Mouse (Mus musculus): ENCODE results near the gene Ahnak. TPM values are rescaled to one million over a fixed set of nuclear protein-coding genes. Genes with fewer than 3 reads are reported as not detected.
A peak's percentile ranks its signal among the peaks of the same experiment; 100 is the strongest.

Ahnak gene
- total RNA-seq, 2 experiments from 2014 or later = 20.2 to 21.0 TPM

DNA sequence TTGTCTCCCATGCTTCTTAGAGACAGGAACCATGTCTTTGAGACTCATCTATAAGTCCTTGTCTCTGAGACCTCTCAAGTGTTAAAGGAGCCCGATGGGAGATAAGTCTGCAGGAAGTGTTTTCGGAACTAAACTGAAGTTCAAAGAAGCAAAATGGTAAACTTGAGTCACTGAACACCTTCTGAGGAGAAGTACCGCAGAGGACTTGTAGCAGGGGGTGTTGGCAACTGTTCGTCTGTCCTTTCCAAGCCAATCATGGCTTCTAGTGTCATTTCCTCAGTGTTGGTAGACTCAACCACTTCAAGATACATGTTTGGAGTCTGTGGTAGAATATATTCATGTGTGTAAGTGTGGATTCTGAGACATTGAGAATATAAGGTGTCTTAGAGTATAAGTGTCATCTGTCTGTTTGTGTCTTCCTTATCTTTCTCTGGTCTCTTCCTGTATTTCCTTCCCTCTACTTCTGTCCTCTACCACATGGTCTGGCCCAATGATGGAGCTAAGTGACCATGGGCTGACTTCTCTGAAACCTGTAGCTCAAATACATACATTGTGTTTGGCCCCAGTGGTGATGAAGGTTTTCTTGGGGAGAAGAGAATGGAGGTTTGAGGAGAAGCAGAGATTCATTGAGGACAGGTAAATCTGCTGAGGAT lies 66.7 kb downstream of the Ahnak start:
- no peak for DNase-seq (ENCODE audit: low spot score in 2 of 2)
- intact Hi-C loops (cut with DNase I) = no loop called here

DNA sequence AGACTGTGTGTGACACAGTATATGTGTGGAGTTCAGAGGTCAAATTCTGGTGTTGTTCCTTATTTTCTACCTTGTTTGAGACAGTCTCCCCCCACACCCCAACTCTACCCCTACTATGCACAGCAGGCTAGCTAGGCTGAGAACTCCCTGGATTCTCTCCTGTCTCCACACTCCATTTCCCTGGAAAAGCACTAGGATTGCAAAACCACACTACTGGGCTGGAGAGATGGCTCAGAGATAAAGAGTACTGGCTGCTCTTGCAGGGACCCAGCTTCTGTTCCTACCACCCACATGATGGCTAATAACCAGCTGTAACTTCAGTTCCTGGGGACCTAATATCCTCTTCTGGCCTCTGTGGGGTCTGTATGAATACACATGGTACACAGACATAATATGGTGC lies 68.6 kb downstream of the Ahnak start:
- intact Hi-C loops (cut with DNase I) = no loop called here
- no peak for DNase-seq (ENCODE audit: low spot score in 2 of 2)

DNA sequence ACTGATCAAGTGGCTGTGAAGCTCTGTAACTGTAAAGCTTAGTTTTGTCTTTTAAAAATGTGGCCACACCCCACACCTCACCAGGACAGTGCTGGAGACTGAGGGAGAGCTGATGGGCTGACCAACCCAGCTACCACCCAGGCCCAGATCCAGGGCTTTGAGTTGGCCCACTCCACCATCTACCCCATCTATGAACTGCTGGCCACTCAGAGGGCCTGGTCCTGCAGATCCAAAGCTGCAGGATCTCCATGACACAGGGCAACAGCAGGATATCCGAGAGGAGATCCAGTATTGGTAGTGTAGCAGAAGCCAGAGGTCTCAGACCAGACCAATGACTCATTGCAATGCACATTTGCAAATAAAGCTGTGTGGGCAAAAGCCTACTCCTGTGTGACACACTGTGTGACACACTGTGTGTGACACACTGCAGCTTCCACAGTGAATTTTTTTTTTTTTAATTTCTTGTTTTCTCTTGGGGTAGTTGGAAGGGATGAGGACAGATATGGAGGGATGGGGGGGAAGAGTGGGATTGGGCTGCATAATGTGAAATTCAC lies 69.3 kb downstream of the Ahnak start:
- no peak for DNase-seq (ENCODE audit: low spot score in 2 of 2)
- intact Hi-C loops (cut with DNase I) = no loop called here

DNA sequence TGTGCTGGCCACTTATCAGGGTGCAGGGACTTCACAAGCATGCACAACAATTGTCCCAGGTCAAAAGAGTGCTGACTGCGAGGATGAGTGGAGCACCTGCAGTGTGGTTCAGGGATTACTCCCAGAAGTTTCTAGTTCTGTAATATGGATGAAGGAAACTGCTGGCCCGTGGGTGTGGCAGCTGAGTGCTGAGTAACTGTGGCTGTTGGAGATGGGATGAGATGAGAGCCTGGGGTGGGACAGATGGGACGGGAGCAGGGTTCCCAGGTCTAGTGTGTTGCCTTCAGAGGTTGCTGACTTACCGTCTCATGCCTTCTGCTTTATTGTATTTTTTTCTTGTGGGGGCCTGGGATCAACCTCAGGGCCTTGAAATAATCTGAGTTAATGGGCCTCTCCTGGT lies 69.9 kb downstream of the Ahnak start:
- intact Hi-C loops (cut with DNase I) = no loop called here
- no peak for DNase-seq (ENCODE audit: low spot score in 2 of 2)

DNA sequence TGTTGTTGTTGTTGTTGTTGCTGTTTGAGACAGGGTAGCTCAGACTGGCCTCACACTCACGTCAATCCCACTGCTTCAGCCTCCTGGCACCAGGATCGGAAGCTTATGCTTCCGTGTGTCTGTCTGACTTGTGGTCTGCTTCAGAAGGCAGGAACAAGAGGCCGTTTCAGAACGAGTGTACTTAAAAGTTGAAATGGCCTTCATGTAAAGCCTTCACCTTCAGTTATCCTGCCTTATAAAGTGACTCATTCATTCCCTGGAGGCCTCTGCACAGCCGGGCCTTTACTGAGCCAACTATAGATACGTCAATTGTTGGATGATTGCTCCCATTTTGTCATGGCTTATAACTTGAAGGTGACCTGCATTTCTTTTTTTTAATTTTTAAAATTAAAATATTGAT lies 70.3 kb downstream of the Ahnak start:
- intact Hi-C loops (cut with DNase I) = no loop called here

DNA sequence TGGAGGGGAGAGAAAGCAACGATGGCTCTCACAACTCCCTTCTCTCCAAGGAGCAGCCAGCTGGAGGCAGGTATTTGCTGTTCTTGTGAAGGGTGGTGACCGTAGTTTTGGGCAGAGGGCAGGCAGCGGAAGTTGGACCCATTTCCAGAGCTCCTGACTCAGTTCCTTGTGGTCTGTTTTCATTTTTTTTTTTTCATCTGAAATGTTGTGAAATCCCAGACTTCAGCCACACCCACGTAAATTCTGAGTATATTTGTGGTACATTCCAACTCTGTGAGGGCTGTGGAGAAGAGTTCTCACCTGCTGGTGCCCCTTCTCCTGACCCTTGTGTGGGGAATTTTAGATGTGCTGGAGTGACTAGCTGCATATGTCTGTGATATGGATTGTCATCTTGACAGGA lies 71.0 kb downstream of the Ahnak start:
- no peak for DNase-seq (ENCODE audit: low spot score in 2 of 2)
- intact Hi-C loops (cut with DNase I) = no loop called here

More for the DNA sequence above, 70.3 kb downstream of the Ahnak start:
- DNase-seq (ENCODE audit: low spot score in 2 of 2) = no peak

DNA sequence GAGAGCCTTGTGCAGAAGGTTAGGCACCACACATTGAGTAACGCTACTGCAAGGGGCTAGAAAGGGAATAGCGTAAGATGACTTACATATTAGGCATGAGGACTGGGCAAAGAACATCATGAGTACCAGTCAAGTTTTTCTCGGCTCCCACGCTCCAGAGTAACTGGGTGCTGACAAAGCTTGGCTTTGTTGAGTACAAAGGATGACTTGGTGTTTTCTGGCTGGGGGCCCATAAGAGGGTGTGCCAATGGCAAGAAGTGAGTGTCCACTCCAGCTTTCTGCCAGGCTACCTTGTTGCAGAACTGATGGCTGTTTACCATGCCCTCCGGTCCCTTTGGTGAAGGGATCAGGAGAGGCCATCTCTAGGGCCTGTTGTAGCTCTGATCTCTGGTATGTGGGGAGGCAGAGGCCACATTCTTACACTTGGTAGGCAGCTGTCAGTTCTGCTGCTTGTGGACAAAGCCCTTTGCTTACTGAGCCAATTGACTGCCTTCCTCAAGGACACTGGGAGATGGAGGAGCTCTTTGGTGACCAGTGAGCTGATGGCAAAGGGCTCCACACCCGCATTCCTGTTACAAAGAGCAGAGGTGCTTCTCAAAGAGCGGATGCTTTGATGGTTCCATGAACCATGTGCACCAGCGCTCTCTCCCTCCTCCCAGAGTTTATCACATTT lies 72.3 kb downstream of the Ahnak start:
- intact Hi-C loops (cut with DNase I) = no loop called here
- DNase-seq (ENCODE audit: low spot score in 2 of 2) = no peak

DNA sequence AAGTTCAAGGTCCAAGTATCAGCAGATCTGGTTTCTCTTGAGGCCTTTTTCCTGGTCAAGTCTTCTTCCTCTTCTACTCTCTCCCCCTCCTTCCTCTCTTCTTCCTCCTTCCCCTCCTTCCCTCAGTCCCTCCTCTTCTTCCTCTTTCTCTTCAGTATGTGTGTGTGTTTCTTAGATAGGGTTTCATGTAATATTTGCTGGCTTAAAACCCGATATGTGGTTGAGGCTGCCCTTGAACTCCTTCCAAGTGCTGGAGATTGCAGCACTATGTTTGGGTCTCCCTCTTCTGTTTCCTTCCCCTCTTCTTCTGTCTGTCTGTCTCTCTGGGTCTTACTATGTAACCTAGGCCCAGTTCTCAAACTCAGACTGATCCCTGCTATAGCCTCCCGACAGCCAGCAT lies 73.7 kb downstream of the Ahnak start:
- intact Hi-C loops (cut with DNase I) = no loop called here
- no peak for DNase-seq (ENCODE audit: low spot score in 2 of 2)

DNA sequence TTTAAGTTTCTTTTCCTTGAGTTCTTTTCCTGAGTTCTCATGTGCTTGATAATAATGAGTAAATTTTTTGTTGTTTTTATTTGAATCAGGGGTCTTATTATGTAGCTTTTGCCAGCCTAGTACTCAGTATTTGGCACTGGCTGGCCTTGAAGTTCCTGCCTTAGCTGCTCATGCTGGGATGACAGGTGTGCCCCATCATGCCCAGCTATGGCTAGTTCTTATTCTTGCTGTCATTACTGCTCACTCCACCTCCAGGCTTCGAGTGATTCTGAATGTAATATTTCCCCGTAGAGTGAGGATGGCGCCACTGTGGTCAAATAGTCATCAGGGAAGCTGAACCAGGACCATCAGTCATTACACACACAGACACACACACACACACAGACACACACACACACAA lies 74.7 kb downstream of the Ahnak start:
- no peak for DNase-seq (ENCODE audit: low spot score in 2 of 2)
- intact Hi-C loops (cut with DNase I) = no loop called here

DNA sequence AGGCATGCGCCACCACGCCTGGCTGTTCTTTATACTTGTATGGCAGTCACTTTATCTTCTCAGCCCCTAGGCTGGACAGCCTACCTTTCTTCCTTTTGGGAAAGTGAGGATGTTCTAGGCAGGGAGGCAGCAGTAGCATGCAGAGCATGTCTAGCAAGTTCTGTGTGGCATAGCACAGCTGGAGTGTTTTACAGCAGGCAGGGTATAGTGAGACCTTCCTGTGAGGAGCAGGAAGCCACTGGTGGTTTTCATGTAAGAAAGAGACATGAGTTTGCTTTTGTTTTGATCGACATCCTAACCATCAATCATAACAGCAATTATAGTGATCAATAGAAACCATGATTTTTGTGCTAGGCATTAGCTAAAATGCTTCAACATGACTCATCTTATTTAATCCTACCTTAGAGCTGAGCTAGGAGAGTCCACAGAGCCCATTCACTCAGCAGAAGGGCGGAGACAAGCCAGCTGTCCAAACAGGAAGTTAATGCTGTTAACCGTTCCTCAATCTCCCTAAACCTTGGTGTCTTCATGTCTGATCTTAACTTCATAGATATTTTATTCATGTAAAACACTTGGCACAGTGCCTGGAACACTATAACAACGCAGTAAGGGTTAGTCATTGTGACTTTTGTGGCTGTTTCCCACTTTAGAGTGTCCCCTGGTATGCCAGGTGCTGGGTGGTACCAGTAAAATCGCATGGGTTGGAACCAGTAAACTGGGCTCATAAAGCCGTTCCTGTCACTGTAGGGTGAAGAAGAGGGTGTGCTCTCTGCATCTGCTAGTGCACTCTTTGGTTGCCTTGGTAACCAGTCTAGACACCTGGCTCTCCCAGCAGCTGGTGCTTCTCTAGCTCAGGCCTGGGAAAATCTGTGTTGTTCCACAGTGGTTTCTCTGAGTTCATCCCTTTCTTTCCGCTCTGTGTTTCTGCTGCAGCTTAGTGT lies 76.8 kb downstream of the Ahnak start:
- DNase-seq (ENCODE audit: low spot score in 2 of 2) = peak; percentile 42 to 58
- intact Hi-C loops (cut with DNase I) = no loop called here

DNA sequence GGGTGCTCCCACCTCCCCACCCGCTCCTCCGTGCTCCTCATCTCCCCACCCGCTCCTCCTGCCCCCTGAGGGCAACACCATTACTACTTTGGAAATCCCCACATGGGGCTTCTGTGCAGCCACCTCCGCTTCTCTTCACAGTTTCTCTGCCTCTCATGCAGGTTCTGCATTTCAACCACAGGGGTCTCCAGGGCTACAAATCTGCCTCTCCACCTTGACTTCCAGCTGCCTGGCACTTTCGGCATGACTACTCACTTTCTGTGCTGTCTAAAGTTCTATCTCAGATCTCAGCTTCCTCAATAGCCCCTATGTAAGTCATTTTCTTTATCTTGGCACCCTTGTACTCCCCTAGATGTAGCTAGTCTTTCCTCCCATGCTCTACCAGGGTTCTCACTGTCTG lies 78.2 kb downstream of the Ahnak start:
- intact Hi-C loops (cut with DNase I) = no loop called here
- no peak for DNase-seq (ENCODE audit: low spot score in 2 of 2)

DNA sequence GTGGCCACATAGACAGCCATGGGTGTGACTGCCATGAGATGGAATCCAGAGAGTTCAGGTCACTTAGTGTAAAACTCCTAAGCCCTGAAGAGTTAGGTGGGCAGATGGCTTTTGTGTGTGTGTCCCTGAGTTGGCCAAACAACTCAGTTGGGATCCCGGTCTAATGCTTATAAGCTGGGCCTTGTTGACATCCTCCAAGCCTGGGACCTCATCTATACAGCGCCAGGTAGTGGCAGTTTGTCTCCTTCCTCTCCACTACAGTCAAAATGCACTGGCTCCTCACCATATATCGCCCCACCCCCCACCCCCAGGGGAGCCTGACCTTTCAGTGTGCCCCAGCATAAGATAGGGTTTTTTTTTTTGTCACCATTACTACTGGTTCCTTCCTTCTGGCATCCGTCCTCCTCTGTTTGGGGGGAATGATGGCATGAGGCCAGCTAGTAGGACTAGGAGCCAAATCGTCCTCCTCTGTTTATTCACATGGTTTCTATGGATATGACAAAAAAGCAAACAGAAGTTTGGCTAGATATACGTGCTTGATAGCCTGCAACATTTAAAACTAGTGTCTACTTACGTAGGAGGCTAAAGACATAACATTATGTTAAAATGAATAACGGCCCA lies 80.7 kb downstream of the Ahnak start:
- peak; percentile 33 to 49 for DNase-seq (ENCODE audit: low spot score in 2 of 2)
- intact Hi-C loops (cut with DNase I) = no loop called here

DNA sequence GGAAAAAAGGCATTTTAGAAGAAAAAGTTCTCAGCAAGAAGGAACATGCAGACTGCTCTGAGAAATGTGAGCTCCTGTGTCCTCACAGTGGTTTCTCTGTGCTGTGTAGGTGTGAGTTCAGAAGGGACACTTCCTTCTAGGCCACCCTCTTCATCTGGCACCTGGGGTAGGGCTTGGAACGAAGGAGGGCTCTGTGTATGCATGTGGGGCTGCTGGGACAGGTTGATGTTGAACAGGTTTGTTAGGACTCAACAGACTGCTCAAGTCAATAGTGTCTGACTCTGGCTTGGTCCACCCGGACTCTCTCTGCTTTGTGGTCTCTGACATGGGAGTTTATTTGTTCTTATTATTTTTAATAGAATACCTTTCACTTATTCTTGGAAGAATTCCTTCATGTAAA lies 81.2 kb downstream of the Ahnak start:
- intact Hi-C loops (cut with DNase I) = no loop called here
- no peak for DNase-seq (ENCODE audit: low spot score in 2 of 2)

DNA sequence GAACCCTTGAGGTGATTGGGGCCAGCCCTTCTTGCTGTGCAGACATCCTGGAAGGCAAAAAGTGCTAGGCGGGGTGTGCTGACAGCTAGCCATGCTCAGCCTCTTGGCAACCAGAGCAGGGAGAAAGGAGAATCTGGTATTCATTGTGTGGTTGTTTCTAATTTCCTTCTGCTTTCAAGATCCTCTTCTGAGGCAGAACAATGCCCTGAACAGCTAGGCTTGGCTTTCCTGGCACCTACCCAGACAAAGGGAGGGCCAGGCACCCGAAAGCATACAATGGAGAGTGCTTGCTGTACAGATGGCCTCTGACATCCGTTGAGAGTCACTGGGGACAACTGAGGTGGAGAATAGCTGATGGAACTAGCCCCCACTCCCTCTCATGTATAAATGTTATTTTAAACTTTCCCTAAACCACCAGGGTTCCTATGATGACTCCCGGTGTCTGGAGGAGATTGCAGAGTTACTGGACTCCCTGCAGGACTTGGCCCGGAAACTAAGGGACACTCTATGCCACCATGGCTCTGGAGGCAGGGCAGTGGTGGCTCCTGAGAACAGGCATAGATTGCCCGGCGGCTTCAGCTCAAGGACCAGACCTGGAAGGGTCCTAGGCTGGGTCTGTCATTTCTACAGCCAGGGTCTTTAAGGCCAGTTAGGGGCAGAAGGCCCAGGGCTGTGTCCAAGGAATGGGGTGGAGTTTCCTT lies 82.5 kb downstream of the Ahnak start:
- peak; percentile 13 to 17 for DNase-seq (ENCODE audit: low spot score in 2 of 2)
- intact Hi-C loops (cut with DNase I) = no loop called here

DNA sequence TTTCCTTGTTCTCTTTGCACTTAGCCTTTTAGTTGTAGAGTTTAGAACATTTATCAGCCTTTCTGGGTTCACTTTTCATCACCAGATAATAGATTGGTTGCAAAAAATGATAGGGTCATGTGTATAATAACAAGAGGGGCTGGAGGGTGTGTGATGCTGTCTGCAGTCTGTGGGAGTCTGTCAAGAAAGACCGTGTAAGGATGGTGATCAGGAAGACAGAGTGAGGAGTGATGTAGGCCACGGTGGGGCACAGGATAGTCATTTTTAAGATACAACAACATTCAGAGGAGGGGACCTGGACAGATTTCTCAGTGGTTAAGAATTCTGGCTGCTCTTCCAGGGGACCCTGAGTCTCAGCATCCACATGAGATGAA lies 83.1 kb downstream of the Ahnak start:
- intact Hi-C loops (cut with DNase I) = no loop called here
- DNase-seq (ENCODE audit: low spot score in 2 of 2) = no peak

DNA sequence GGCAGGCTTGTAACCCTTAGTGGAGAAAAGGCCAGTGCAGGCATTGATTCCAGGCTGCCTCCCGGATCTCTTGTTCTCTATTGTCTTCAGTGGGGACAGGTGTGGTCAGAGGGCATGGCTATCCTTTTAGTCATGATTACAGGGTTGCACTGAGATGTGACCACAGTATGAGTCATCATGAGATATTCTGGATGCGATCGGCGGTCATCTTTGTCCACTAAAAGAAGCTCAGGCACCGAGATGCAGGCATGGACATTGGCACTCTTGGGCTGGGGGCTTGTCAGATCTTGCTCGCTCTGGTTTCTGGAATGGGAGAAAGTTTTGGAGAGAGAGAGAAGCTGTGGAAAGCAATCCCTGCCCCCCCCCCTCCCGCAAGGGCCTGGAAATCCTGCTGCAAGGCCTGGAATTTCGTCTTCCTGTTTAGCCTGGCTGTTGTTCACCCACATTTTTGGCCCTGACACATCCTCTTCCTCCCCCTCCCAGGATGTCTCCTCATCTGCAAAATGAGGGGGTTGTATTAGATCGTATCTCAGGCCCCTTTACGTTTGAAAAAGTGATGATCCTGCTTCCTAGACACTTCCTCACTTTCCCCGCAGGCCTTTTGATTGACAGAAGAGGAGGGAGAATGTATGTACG lies 84.8 kb downstream of the Ahnak start:
- no peak for DNase-seq (ENCODE audit: low spot score in 2 of 2)
- intact Hi-C loops (cut with DNase I) = no loop called here

DNA sequence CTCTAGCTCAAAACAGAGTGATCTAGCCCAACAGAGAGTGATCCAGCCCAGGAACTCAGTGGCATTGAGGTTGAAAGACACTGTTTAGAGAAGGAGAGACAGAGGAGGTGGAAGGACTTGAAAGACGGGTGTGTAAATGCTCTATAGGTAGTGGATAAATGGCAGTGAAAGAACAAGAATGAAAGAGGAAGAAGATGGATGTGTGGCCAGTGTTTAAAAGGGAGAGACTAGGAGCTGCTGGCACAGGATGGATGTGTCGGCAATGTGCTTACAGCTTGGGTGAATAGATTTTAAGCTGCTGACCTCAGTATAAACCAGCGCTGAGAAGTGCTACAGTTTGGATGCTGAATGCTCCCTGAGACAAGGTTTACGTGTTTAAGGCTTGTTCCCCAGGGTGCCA lies 85.3 kb downstream of the Ahnak start:
- intact Hi-C loops (cut with DNase I) = no loop called here
- DNase-seq (ENCODE audit: low spot score in 2 of 2) = no peak

DNA sequence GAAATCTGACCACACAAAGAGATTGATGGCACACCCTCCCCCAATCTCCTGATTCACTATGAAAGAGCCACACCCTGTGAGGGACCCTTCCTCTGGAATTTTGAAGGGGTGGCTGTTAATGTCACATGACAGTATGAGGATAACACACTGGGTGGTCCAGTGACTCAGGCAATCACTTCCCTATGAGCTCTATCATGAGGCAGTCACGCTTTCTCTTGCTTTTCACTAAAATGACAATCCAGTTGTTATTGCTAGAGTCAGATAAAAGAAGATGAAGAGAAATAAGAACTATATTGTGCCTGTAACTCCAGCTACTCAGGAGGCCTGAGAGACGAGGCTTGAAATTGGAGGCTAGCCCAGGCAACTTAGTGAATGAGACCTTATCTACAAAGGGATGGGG lies 86.5 kb downstream of the Ahnak start:
- DNase-seq (ENCODE audit: low spot score in 2 of 2) = no peak
- intact Hi-C loops (cut with DNase I) = no loop called here

DNA sequence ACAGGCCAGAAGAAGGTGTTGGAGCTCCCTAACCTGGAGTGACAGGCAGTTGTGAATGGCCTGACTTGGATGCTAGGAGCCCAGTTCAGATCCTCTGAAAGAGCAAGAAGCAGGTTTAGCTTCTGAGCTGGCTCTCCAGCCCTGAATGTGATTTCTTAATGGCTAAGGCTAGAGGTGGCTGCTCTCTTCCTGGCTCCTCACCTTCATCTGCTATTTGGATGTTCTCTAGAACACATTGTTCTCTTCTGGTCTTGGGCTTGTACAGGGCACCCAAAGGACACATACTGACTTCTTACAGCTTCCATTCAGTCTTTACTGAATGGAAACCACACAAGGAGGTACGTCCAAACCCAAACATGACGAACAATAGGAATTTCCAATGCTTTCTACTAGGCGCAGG lies 87.0 kb downstream of the Ahnak start:
- intact Hi-C loops (cut with DNase I) = no loop called here
- DNase-seq (ENCODE audit: low spot score in 2 of 2) = no peak

Data from left cerebral cortex, postnatal 25 days (tissue).